Mouse (Mus musculus) embryonic fibroblast, embryonic 13.5 days (primary cell): ENCODE data around the gene Gak.

Experiments used
- CTCF ChIP-seq: IDR thresholded peaks from 2 replicates; pipeline ENCODE4 v1.5.1; 2011; ENCODE audit warnings: mild to moderate bottlenecking, control low read depth, low read length, moderate library complexity, borderline replicate concordance; ENCODE audit not compliant: insufficient read depth
- POLR2A ChIP-seq: IDR thresholded peaks from 2 replicates; pipeline ENCODE4 v1.6.1; 2011; ENCODE audit warnings: low read depth, mild to moderate bottlenecking, control low read depth, low read length, moderate library complexity

- TF ChIP-seq POLR2A = no peak
- TF ChIP-seq CTCF = no peak
These were observed 62.5 kb downstream of the Gak start for GRCm38 (mm10) chr5:108567104-108567503.
